Comparison of ENCODE assay signal across 8 mouse cellular contexts in the genomic region with DNA sequence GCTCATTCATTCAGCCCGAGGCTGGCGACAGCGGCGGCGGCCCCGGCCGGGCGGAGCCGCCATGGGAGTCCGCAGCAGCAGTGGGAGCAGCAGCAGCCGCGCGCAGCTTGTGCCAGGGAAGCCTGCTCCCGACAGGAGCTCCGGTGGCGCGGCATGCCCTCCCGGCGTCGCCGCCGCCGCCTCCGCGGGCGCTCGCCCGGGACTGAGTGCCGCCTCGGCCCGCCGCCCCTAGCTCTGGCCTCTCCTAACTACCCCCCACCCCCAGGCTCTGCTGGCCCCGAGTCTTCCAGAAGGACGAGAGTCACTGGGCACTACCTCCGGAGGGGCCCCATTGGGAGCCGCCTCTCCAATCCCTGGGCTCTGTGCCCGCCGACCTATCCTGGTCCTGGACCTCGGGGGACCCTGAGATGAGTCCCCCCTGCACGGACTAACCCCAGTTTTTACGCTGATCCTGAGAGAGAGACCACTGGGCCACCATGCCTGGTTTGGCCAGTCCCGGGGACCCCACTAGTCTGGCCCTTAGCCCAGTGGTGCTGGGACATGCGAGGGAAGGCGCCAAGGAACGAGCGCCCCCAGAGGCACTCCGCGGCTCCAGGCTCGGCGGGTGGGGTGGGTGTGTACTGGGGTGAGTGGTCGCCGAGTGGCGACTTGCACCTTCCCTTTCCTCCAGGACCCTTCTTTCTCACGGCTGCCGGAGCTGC.
DNase-seq lines count a peak whose midpoint lies in the region; ATAC-seq and TF ChIP-seq lines count a peak whose summit lies in the region.

No protein-coding gene starts in this region.

- peak overlapping the region; percentile 54 for H3K9ac ChIP-seq in lung, embryonic 16.5 days (ENCODE audit: low read length)
- no peak overlapping the region for H3K9ac ChIP-seq in liver, embryonic 16.5 days (ENCODE audit: low read depth, low read length)

- no peaks in the 10 kb centered on the region for H3K9me3 ChIP-seq in lung, embryonic 16.5 days (ENCODE audit: control insufficient read depth, low read length)
- H3K9me3 ChIP-seq in liver, embryonic 16.5 days (replicated peaks; ENCODE audit: control insufficient read depth, low read length) = no peaks in the 10 kb centered on the region

- peaks cover 14% of the 10 kb centered on the region for H3K4me1 ChIP-seq in lung, embryonic 16.5 days (replicated peaks; ENCODE audit: control insufficient read depth, insufficient read depth, low read length)
- no peaks in the 10 kb centered on the region for H3K4me1 ChIP-seq in liver, embryonic 16.5 days (ENCODE audit: control insufficient read depth, low read depth, low read length)
- H3K4me1 ChIP-seq in small intestine, adult 2 months (ENCODE audit: control insufficient read depth, insufficient read depth, insufficient read length, low read length) = no peaks in the 10 kb centered on the region

- no peak for DNase-seq in lung, postnatal 25 days (ENCODE audit: low spot score)
- DNase-seq in cerebellum, postnatal 25 days = peak; percentile 79 to 85
- peak; percentile 77 to 80 for DNase-seq in frontal cortex, postnatal 36 days (ENCODE audit: low spot score in 2 of 2)
- DNase-seq in layer of hippocampus, adult 18-20 months (ENCODE audit: low spot score in 2 of 2) = peak; percentile 70 to 79
- DNase-seq in thymus, postnatal 0 days (ENCODE audit: low spot score) = no peak

- WGBS in lung, embryonic 16.5 days = 0% methylated on average over 31 of the region's 55 CpGs
- 2% methylated on average over 44 of the region's 55 CpGs for WGBS in liver, embryonic 16.5 days (ENCODE audit: insufficient replicate concordance)
- 4% methylated on average over 54 of the region's 55 CpGs for WGBS in small intestine, adult 2 months

- no peak overlapping the region for H3K27ac ChIP-seq in lung, embryonic 16.5 days (ENCODE audit: low read length)
- no peak overlapping the region for H3K27ac ChIP-seq in liver, embryonic 16.5 days (ENCODE audit: low read length)
- H3K27ac ChIP-seq in small intestine, adult 2 months (ENCODE audit: insufficient read depth, low read depth, low read length) = no peak overlapping the region

- H3K4me2 ChIP-seq in lung, embryonic 16.5 days (ENCODE audit: low read depth, low read length) = peak overlapping the region; percentile 90
- H3K4me2 ChIP-seq in liver, embryonic 16.5 days (ENCODE audit: low read depth, low read length) = peak overlapping the region; percentile 48

- TF ChIP-seq CTCF in small intestine, adult 2 months (IDR thresholded peaks at IDR 0.05; ENCODE audit: extremely low read depth, insufficient read length, insufficient replicate concordance, low read depth, low read length) = no peak

- H3K27me3 ChIP-seq in lung, embryonic 16.5 days (ENCODE audit: control insufficient read depth, insufficient read depth, low read depth, low read length) = peaks cover 65% of the 10 kb centered on the region
- peaks cover 46% of the 10 kb centered on the region for H3K27me3 ChIP-seq in liver, embryonic 16.5 days (ENCODE audit: control insufficient read depth, insufficient read depth, low read depth, low read length)
- H3K27me3 ChIP-seq in small intestine, adult 2 months (ENCODE audit: control insufficient read depth, insufficient read depth, low read length) = peaks cover 29% of the 10 kb centered on the region

- H3K4me3 ChIP-seq in lung, embryonic 16.5 days (ENCODE audit: low read length) = peak overlapping the region; percentile 54
- peak overlapping the region; percentile 28 for H3K4me3 ChIP-seq in liver, embryonic 16.5 days (ENCODE audit: low read depth, low read length)
- peak overlapping the region; percentile 0; the same call in 1 of the 2 replicates for H3K4me3 ChIP-seq in small intestine, adult 2 months (ENCODE audit: low read depth, low read length)

- no peak for TF ChIP-seq POLR2A in small intestine, adult 2 months (IDR thresholded peaks at IDR 0.05; ENCODE audit: low read depth, low read length)

- peak; percentile 41; the same call in 1 of the 2 replicates for ATAC-seq in lung, embryonic 16.5 days (ENCODE audit: low read depth)
- no peak for ATAC-seq in liver, embryonic 16.5 days (ENCODE audit: low read depth)

- H3K36me3 ChIP-seq in lung, embryonic 16.5 days (ENCODE audit: control insufficient read depth, insufficient read depth, low read length) = no peaks in the 10 kb centered on the region
- H3K36me3 ChIP-seq in liver, embryonic 16.5 days (ENCODE audit: control insufficient read depth, insufficient read depth) = no peaks in the 10 kb centered on the region
- H3K36me3 ChIP-seq in small intestine, adult 2 months (ENCODE audit: control insufficient read depth, insufficient read depth, low read length) = no peaks in the 10 kb centered on the region

Comparison
In these comparisons a context has a peak if more than half of its experiments do, and no peak if none do; other contexts are left out.
1. H3K4me3 ChIP-seq: peak in every context shown above with its lines; median percentile 54 in lung, embryonic 16.5 days; 28 in liver, embryonic 16.5 days; 0 in small intestine, adult 2 months.
2. DNase-seq: peak in cerebellum, postnatal 25 days (2 of 2), frontal cortex, postnatal 36 days (2 of 2) and layer of hippocampus, adult 18-20 months (2 of 2); none in lung, postnatal 25 days (single experiment) and thymus, postnatal 0 days (single experiment).